Mouse (Mus musculus): ENCODE data around the gene Trpv2. TPM values are rescaled to one million over a fixed set of nuclear protein-coding genes. Genes with fewer than 3 reads are reported as not detected.

The Trpv2 gene
- polyA plus RNA-seq, 1 experiment from 2014 or later = 4.1 TPM

DNA sequence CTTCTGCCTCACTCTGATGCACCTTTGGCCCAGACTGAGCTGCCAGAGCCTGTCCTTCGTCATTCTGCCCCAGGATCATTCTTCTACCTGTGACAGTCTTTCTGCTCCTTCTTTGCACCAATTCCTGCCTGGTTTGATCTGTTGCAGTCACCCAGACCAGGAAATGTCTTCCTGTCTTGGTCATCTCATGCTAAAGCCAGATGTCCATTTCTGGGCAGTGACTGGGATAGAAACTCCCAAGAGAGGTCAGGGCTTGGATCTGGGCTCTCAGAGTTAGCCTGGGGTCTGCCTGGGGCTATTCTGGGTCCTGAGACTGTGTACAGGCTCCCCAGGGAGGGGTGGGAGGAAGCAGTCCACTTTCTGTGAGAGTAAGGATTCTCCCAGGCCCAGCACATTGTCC is 8.1 kb upstream of the Trpv2 start:
- ATAC-seq (replicated peaks; ENCODE audit: insufficient number of reproducible peaks, low FRiP score, low TSS enrichment) = no peak
- WGBS (ENCODE audit: insufficient replicate concordance) = 35% methylated on average over 1 of the region's 1 CpGs
- no peaks in the 10 kb centered on the region for H3K9me3 ChIP-seq (replicated peaks; ENCODE audit: control insufficient read depth, low read length)

DNA sequence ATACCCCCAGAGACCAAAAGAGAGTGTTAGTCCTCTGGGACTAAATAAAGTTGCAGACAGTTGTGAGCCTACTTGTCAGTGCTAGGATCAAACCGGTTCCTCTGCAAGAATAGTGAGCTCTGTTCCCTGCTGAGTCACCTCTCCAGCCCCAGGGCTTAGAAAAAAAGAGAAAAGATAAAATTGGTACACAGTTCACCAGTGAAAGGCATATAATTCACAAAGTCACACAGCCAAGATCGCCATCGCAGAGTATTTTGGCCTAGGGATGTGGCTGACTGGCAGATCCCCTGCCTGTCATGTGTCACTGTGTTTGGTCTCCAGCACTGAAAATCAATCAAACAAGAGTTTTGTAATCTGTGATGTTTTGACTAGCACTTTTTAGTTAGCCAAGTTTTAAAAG is 6.0 kb upstream of the Trpv2 start:
- H3K9me3 ChIP-seq (replicated peaks; ENCODE audit: control insufficient read depth, low read length) = no peaks in the 10 kb centered on the region
- no peak overlapping the region for H3K4me3 ChIP-seq (ENCODE audit: low read depth, low read length)
- no peak overlapping the region for H3K9ac ChIP-seq (ENCODE audit: low read depth, low read length)
- WGBS (ENCODE audit: insufficient replicate concordance) = 75% methylated on average over 3 of the region's 3 CpGs
- H3K4me2 ChIP-seq = no peak overlapping the region
- H3K4me1 ChIP-seq (ENCODE audit: control insufficient read depth, insufficient read depth, low read length) = no peaks in the 10 kb centered on the region
- no peaks in the 10 kb centered on the region for H3K27me3 ChIP-seq (ENCODE audit: control insufficient read depth, insufficient read depth, low read length)
- no peak for ATAC-seq (replicated peaks; ENCODE audit: insufficient number of reproducible peaks, low FRiP score, low TSS enrichment)
- no peak overlapping the region for H3K27ac ChIP-seq (ENCODE audit: low read depth, low read length)
- H3K36me3 ChIP-seq (ENCODE audit: control insufficient read depth, insufficient read depth, low read length) = no peaks in the 10 kb centered on the region

More for the DNA sequence above, 8.1 kb upstream of the Trpv2 start:
- H3K4me3 ChIP-seq (ENCODE audit: low read depth, low read length) = no peak overlapping the region
- H3K9ac ChIP-seq (ENCODE audit: low read depth, low read length) = no peak overlapping the region
- no peaks in the 10 kb centered on the region for H3K4me1 ChIP-seq (ENCODE audit: control insufficient read depth, insufficient read depth, low read length)
- H3K27ac ChIP-seq (ENCODE audit: low read depth, low read length) = no peak overlapping the region
- no peak overlapping the region for H3K4me2 ChIP-seq
- no peaks in the 10 kb centered on the region for H3K27me3 ChIP-seq (ENCODE audit: control insufficient read depth, insufficient read depth, low read length)
- H3K36me3 ChIP-seq (ENCODE audit: control insufficient read depth, insufficient read depth, low read length) = no peaks in the 10 kb centered on the region

DNA sequence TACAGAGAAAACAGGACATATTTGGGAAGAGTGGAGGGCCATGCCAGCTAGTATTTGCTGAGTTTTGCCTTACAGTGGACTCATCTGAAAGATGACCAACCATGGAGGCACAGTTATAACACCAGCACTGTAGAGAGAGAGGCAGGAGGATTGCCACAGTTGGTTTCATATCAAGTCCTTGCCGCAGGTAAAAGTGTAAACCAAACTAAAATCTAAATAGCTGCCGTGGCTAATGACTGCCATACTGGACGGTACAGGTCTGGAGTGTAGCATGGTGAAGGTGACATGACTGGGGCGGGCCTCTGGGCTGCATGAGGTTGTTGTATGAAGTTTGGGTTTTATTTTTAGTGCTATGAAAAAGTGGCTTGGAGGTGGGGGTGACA is 408 bp downstream of the Trpv2 start:
- H3K27ac ChIP-seq (ENCODE audit: low read depth, low read length) = no peak overlapping the region
- no peaks in the 10 kb centered on the region for H3K9me3 ChIP-seq (replicated peaks; ENCODE audit: control insufficient read depth, low read length)
- H3K4me3 ChIP-seq (ENCODE audit: low read depth, low read length) = no peak overlapping the region
- H3K27me3 ChIP-seq (ENCODE audit: control insufficient read depth, insufficient read depth, low read length) = 0 out of 2 replicates have a peak, but pooled peaks cover 3% of the 10 kb centered on the region
- no peak overlapping the region for H3K9ac ChIP-seq (ENCODE audit: low read depth, low read length)
- no peak for ATAC-seq (replicated peaks; ENCODE audit: insufficient number of reproducible peaks, low FRiP score, low TSS enrichment)
- WGBS (ENCODE audit: insufficient replicate concordance) = 82% methylated on average over 4 of the region's 4 CpGs
- H3K4me1 ChIP-seq (ENCODE audit: control insufficient read depth, insufficient read depth, low read length) = peaks cover 8% of the 10 kb centered on the region; the same call in 1 of the 2 replicates
- no peak overlapping the region for H3K4me2 ChIP-seq
- H3K36me3 ChIP-seq (ENCODE audit: control insufficient read depth, insufficient read depth, low read length) = no peaks in the 10 kb centered on the region

DNA sequence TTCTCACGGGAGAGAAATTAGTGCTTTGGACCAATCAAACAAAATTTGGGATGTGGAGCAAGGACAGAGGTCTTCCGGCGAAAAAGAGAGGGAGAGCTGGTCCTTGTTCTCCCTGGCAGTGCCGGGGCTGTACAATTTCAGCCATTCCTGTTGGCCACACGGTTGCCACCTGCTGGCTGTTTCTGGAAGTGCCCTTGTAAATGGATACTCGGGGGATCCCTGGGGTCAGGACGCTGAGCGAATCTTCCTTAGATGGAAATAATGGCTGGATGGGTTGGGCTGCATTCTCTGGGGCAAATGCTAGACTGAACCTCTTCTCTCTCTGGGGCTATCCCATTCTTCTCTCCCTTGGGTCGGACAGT is 992 bp downstream of the Trpv2 start:
- H3K4me2 ChIP-seq = peak overlapping the region; percentile 99
- H3K9me3 ChIP-seq (replicated peaks; ENCODE audit: control insufficient read depth, low read length) = no peaks in the 10 kb centered on the region
- H3K9ac ChIP-seq (ENCODE audit: low read depth, low read length) = peak overlapping the region; percentile 68; the same call in 1 of the 2 replicates
- H3K27me3 ChIP-seq (ENCODE audit: control insufficient read depth, insufficient read depth, low read length) = 0 out of 2 replicates have a peak, but pooled peaks cover 3% of the 10 kb centered on the region
- no peak overlapping the region for H3K27ac ChIP-seq (ENCODE audit: low read depth, low read length)
- H3K4me1 ChIP-seq (ENCODE audit: control insufficient read depth, insufficient read depth, low read length) = peaks cover 8% of the 10 kb centered on the region; the same call in 1 of the 2 replicates
- H3K4me3 ChIP-seq (ENCODE audit: low read depth, low read length) = peak overlapping the region; percentile 63
- 2% methylated on average over 9 of the region's 9 CpGs for WGBS (ENCODE audit: insufficient replicate concordance)
- no peaks in the 10 kb centered on the region for H3K36me3 ChIP-seq (ENCODE audit: control insufficient read depth, insufficient read depth, low read length)
- 0 out of 2 replicates have a peak, but pooled peaks have one; percentile 35 for ATAC-seq (replicated peaks; ENCODE audit: insufficient number of reproducible peaks, low FRiP score, low TSS enrichment)

DNA sequence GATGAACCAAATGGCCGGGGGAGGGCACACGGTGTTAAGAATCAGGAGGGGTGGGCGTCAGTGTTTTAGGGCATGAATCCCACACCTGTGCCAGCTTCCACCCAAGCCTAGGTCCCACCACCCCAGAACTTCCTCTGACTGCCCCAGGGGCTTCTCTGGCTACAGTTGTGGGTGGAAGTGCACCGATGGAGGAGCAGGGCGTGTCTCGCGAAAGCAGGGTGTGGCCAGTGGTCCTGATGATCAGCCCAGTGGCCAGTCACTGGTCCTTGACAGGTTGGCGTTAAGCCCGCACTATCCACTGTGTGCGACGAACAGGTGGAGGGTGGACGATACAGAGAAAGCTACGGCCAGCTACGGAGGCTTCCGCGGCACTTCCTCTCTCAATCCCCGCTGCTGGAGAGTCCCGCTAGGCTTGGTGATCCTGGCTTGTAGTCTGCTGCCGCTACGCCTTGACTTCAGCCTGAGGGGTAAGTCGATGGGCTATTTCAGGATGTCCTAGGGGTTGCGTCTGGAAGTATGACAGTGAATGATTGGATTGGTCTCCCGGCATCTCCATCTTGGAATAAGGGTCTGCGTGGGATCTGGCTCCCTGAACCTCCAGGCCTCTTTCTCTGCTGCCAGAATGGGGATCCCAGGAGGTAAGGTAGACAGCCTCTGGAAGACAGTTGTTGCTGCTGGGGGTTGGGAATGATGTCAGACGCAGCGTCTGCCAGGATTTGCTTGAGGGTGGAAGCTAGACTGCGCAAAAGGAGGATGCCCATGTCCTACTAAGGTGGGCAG is 1.6 kb downstream of the Trpv2 start:
- Histone ChIP-seq H3K4me1 (ENCODE audit: control insufficient read depth, insufficient read depth, low read length) (peaks cover 8% of the 10 kb centered on the region; the same call in 1 of the 2 replicates), H3K27me3 (ENCODE audit: control insufficient read depth, insufficient read depth, low read length) (0 out of 2 replicates have a peak, but pooled peaks cover 3% of the 10 kb centered on the region), H3K9me3 (replicated peaks; ENCODE audit: control insufficient read depth, low read length) (no peaks in the 10 kb centered on the region), H3K36me3 (ENCODE audit: control insufficient read depth, insufficient read depth, low read length) (no peaks in the 10 kb centered on the region), H3K4me2 (peak overlapping the region; percentile 99), H3K4me3 (ENCODE audit: low read depth, low read length) (peak overlapping the region; percentile 63), H3K27ac (ENCODE audit: low read depth, low read length) (no peak overlapping the region), H3K9ac (ENCODE audit: low read depth, low read length) (peak overlapping the region; percentile 68)
- 5% methylated on average over 27 of the region's 27 CpGs for WGBS (ENCODE audit: insufficient replicate concordance)
- peak; percentile 52; the same call in 1 of the 2 replicates for ATAC-seq (replicated peaks; ENCODE audit: insufficient number of reproducible peaks, low FRiP score, low TSS enrichment)

DNA sequence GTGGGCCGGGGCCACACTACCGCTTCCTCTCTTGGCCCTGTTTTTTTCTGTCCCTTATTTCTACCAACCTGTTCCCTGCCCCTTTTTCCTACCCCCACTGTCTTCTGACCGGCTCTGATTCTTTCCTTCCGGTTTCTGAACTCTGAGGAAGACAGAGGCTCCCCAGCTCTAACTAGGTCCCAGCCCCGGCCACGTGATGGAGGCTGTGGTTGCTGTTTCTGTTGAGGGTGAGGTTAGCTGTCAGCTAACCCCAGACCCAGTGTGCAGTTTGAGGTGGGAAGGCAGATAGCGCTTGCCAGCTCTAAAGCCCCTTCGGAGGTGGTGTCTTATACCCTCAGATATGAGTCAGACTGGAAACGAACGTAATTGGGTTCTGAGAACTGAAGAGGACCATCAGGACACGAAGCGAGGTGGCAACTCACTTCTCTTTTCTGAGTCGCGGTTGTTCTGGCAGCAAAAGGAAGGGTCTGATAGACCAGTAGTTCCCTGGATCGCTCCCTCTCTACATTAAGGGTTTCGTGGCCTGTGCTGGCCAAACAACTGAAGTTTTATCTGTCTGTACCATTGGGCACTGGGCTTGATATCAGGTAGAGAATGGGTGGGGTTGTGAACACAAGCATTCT is 2.4 kb downstream of the Trpv2 start:
- Histone ChIP-seq H3K4me1 (ENCODE audit: control insufficient read depth, insufficient read depth, low read length) (peaks cover 8% of the 10 kb centered on the region; the same call in 1 of the 2 replicates), H3K27me3 (ENCODE audit: control insufficient read depth, insufficient read depth, low read length) (0 out of 2 replicates have a peak, but pooled peaks cover 3% of the 10 kb centered on the region), H3K4me3 (ENCODE audit: low read depth, low read length) (peak overlapping the region; percentile 63), H3K4me2 (peak overlapping the region; percentile 99), H3K27ac (ENCODE audit: low read depth, low read length) (no peak overlapping the region), H3K36me3 (ENCODE audit: control insufficient read depth, insufficient read depth, low read length) (no peaks in the 10 kb centered on the region), H3K9ac (ENCODE audit: low read depth, low read length) (peak overlapping the region; percentile 68), H3K9me3 (replicated peaks; ENCODE audit: control insufficient read depth, low read length) (no peaks in the 10 kb centered on the region)
- ATAC-seq (replicated peaks; ENCODE audit: insufficient number of reproducible peaks, low FRiP score, low TSS enrichment) = no peak
- 49% methylated on average over 16 of the region's 16 CpGs for WGBS (ENCODE audit: insufficient replicate concordance)

DNA sequence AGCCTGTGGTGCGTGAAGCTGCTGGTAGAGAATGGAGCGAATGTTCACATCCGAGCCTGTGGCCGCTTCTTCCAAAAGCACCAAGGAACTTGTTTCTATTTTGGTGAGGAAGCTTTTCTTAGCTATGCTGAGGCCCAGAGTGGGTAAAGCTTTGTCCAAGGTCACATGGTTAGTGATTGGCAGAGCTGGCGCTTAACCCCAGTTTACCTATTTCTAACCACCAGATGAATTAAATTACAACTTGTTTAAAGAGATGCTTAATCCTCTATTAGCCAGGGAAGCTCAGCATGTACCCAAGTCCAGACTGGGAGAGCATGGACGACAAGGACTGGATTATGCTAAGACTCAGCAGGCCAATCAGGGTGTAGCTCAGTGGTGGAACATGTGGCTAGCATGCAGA is 8.7 kb downstream of the Trpv2 start:
- peak overlapping the region; percentile 1; the same call in 1 of the 2 replicates for H3K9ac ChIP-seq (ENCODE audit: low read depth, low read length)
- no peak overlapping the region for H3K27ac ChIP-seq (ENCODE audit: low read depth, low read length)
- ATAC-seq (replicated peaks; ENCODE audit: insufficient number of reproducible peaks, low FRiP score, low TSS enrichment) = no peak
- no peaks in the 10 kb centered on the region for H3K4me1 ChIP-seq (ENCODE audit: control insufficient read depth, insufficient read depth, low read length)
- no peaks in the 10 kb centered on the region for H3K36me3 ChIP-seq (ENCODE audit: control insufficient read depth, insufficient read depth, low read length)
- WGBS (ENCODE audit: insufficient replicate concordance) = 65% methylated on average over 6 of the region's 6 CpGs
- no peaks in the 10 kb centered on the region for H3K9me3 ChIP-seq (replicated peaks; ENCODE audit: control insufficient read depth, low read length)
- no peak overlapping the region for H3K4me3 ChIP-seq (ENCODE audit: low read depth, low read length)
- H3K4me2 ChIP-seq = peak overlapping the region; percentile 19; the same call in 1 of the 2 replicates
- no peaks in the 10 kb centered on the region for H3K27me3 ChIP-seq (ENCODE audit: control insufficient read depth, insufficient read depth, low read length)

DNA sequence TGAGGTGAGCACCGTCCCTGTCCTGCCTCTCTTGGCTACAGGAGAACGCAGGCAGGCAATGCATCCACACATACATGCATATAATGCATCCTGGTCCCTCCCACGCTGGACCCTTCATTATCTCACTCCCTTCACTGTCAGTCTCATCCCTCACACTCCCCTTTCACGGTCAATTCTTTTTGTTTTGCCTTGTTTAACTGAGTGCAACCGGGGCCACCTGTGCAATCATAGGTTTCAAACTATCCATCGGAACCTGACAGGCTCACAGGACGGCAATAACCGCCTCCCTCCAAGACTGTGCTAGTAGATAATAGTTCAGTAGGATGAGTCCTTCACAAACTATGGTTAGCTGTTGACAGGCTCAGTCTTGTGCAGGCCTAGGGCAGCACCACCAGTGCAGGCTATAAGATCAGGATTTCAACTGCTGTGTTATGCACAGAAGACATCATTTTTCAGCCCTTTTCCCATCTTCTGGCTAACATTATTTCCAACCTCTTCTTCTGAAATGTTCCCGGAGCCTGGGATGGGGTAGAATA is 10.5 kb downstream of the Trpv2 start:
- Histone ChIP-seq H3K36me3 (ENCODE audit: control insufficient read depth, insufficient read depth, low read length) (no peaks in the 10 kb centered on the region), H3K27ac (ENCODE audit: low read depth, low read length) (no peak overlapping the region), H3K9ac (ENCODE audit: low read depth, low read length) (no peak overlapping the region), H3K4me1 (ENCODE audit: control insufficient read depth, insufficient read depth, low read length) (no peaks in the 10 kb centered on the region), H3K4me2 (no peak overlapping the region), H3K4me3 (ENCODE audit: low read depth, low read length) (no peak overlapping the region), H3K27me3 (ENCODE audit: control insufficient read depth, insufficient read depth, low read length) (no peaks in the 10 kb centered on the region), H3K9me3 (replicated peaks; ENCODE audit: control insufficient read depth, low read length) (no peaks in the 10 kb centered on the region)
- WGBS (ENCODE audit: insufficient replicate concordance) = 78% methylated on average over 9 of the region's 9 CpGs
- no peak for ATAC-seq (replicated peaks; ENCODE audit: insufficient number of reproducible peaks, low FRiP score, low TSS enrichment)
